Mouse (Mus musculus) erythroblast, embryonic 14.5 days (primary cell): ENCODE data around the gene Rab3gap1. TPM values are rescaled to one million over a fixed set of nuclear protein-coding genes. Genes with fewer than 3 reads are reported as not detected.

Source experiments
- H3K27me3 ChIP-seq: 2 replicates; pipeline ENCODE4 v1.6.1; 2012; ENCODE audit warnings: inconsistent platforms; ENCODE audit not compliant: control insufficient read depth
- H3K36me3 ChIP-seq: 2 replicates; pipeline ENCODE4 v1.6.1; 2012; ENCODE audit warnings: mild to moderate bottlenecking, inconsistent platforms; ENCODE audit not compliant: control insufficient read depth
- H3K4me1 ChIP-seq: 2 replicates; pipeline ENCODE4 v1.6.1; 2012; ENCODE audit warnings: inconsistent platforms; ENCODE audit not compliant: control insufficient read depth
- H3K4me3 ChIP-seq: replicated peaks from 2 replicates; pipeline ENCODE3; 2012; ENCODE audit warnings: moderate library complexity, mild to moderate bottlenecking, inconsistent platforms
- H3K9me3 ChIP-seq: 2 replicates; pipeline ENCODE4 v1.6.1; 2012; ENCODE audit warnings: low read length, inconsistent platforms, mixed read lengths; ENCODE audit not compliant: control insufficient read depth
- GATA1 ChIP-seq: IDR thresholded peaks from 2 replicates; pipeline ENCODE4 v1.6.1; 2012; ENCODE audit warnings: low read length, inconsistent platforms, mixed read lengths
- TAL1 ChIP-seq: IDR thresholded peaks from 3 replicates; pipeline ENCODE4 v1.6.1; 2012; ENCODE audit warnings: low read length, inconsistent platforms, mixed read lengths
- polyA plus RNA-seq: library from polyadenylated mRNA; stranded (reverse); fragments of >175 nt; gene quantifications from 2 replicates; pipeline ENCODE4 v1.2.3, GENCODE M21; 2012

Rab3gap1 gene
- polyA plus RNA-seq, 1 experiment: 1.3 TPM

GRCm38 (mm10) chr1:127989387-127989786 lies 120.8 kb downstream of the Rab3gap1 start:
- Histone ChIP-seq H3K9me3 (no peaks in the 10 kb centered on the region), H3K4me3 (no peak overlapping the region), H3K36me3 (peaks cover 46% of the 10 kb centered on the region), H3K4me1 (no peaks in the 10 kb centered on the region; the same call in 1 of the 2 replicates), H3K27me3 (no peaks in the 10 kb centered on the region)
- TF ChIP-seq GATA1 (no peak), TAL1 (no peak)

GRCm38 (mm10) chr1:127989876-127990731 lies 121.5 kb downstream of the Rab3gap1 start:
- Histone ChIP-seq H3K4me1 (no peaks in the 10 kb centered on the region; the same call in 1 of the 2 replicates), H3K9me3 (no peaks in the 10 kb centered on the region), H3K27me3 (no peaks in the 10 kb centered on the region), H3K36me3 (peaks cover 46% of the 10 kb centered on the region), H3K4me3 (no peak overlapping the region)
- no peak for TF ChIP-seq TAL1
- no peak for TF ChIP-seq GATA1

Other genes with a start within 250 kb of the Rab3gap1 start
- gene Tmem163, start 189.2 kb upstream of the Rab3gap1 start, polyA plus RNA-seq: not detected in 2 replicates
- gene Acmsd, start 139.4 kb upstream of the Rab3gap1 start, polyA plus RNA-seq: 0.32 and 0.40 TPM in 2 replicates
- 1.2 TPM in 2 replicates for gene Ccnt2, start 94.6 kb upstream of the Rab3gap1 start, polyA plus RNA-seq
- not detected in 2 replicates for gene Map3k19, start 13.7 kb upstream of the Rab3gap1 start, polyA plus RNA-seq
- gene Zranb3, start 234.3 kb downstream of the Rab3gap1 start, polyA plus RNA-seq: 0.06 and 0.08 TPM in 2 replicates
- 2.0 and 4.1 TPM in 2 replicates for gene R3hdm1, start 234.5 kb downstream of the Rab3gap1 start, polyA plus RNA-seq